Mouse (Mus musculus): ENCODE measurements around the gene Cnpy1. TPM values are rescaled to one million over a fixed set of nuclear protein-coding genes. Genes with fewer than 3 reads are reported as not detected.

The Cnpy1 gene
- total RNA-seq, 4 experiments from 2014 or later = not detected

GRCm38 (mm10) chr5:28239829-28240228 is 5.8 kb downstream of the Cnpy1 start:
- DNase-seq (ENCODE audit: low spot score) = no peak

GRCm38 (mm10) chr5:28238876-28239275 is 6.7 kb downstream of the Cnpy1 start:
- no peak for DNase-seq (ENCODE audit: low spot score)

GRCm38 (mm10) chr5:28238152-28238551 is 7.5 kb downstream of the Cnpy1 start:
- DNase-seq (ENCODE audit: low spot score) = no peak

GRCm38 (mm10) chr5:28237715-28238114 is 7.9 kb downstream of the Cnpy1 start:
- DNase-seq (ENCODE audit: low spot score) = no peak

GRCm38 (mm10) chr5:28237055-28237454 is 8.6 kb downstream of the Cnpy1 start:
- no peak for DNase-seq (ENCODE audit: low spot score)

- no peak for DNase-seq (ENCODE audit: low spot score)
Observed at GRCm38 (mm10) chr5:28236098-28236497, 9.5 kb downstream of the Cnpy1 start.

- DNase-seq (ENCODE audit: low spot score) = no peak
Observed at GRCm38 (mm10) chr5:28232101-28232500, 13.5 kb downstream of the Cnpy1 start.

- DNase-seq (ENCODE audit: low spot score) = no peak
Observed at GRCm38 (mm10) chr5:28219596-28219995, 26.0 kb downstream of the Cnpy1 start.

- no peak for DNase-seq (ENCODE audit: low spot score)
Observed at GRCm38 (mm10) chr5:28213441-28213840, 32.2 kb downstream of the Cnpy1 start.

- DNase-seq (ENCODE audit: low spot score) = no peak
Observed at GRCm38 (mm10) chr5:28211651-28212310, 33.8 kb downstream of the Cnpy1 start.

- DNase-seq (ENCODE audit: low spot score) = no peak
Observed at GRCm38 (mm10) chr5:28210591-28211550, 34.7 kb downstream of the Cnpy1 start.

- no peak for DNase-seq (ENCODE audit: low spot score)
Observed at GRCm38 (mm10) chr5:28209549-28210431, 35.8 kb downstream of the Cnpy1 start.

- no peak for DNase-seq (ENCODE audit: low spot score)
Observed at GRCm38 (mm10) chr5:28208726-28209520, 36.7 kb downstream of the Cnpy1 start.

- DNase-seq (ENCODE audit: low spot score) = no peak
Observed at GRCm38 (mm10) chr5:28207043-28207442, 38.6 kb downstream of the Cnpy1 start.

GRCm38 (mm10) chr5:28206448-28206847 is 39.2 kb downstream of the Cnpy1 start:
- DNase-seq (ENCODE audit: low spot score) = no peak

GRCm38 (mm10) chr5:28204678-28205077 is 40.9 kb downstream of the Cnpy1 start:
- no peak for DNase-seq (ENCODE audit: low spot score)

GRCm38 (mm10) chr5:28203086-28203485 is 42.5 kb downstream of the Cnpy1 start:
- no peak for DNase-seq (ENCODE audit: low spot score)

GRCm38 (mm10) chr5:28199089-28199873 is 46.3 kb downstream of the Cnpy1 start:
- no peak for DNase-seq (ENCODE audit: low spot score)

GRCm38 (mm10) chr5:28195473-28195872 is 50.1 kb downstream of the Cnpy1 start:
- no peak for DNase-seq (ENCODE audit: low spot score)

- DNase-seq (ENCODE audit: low spot score) = no peak
Observed at GRCm38 (mm10) chr5:28192099-28192454, 53.5 kb downstream of the Cnpy1 start.

All from heart, adult 8-10 months (tissue).